Mouse (Mus musculus) heart, postnatal 14 days (tissue): ENCODE data around the gene Mrpl44. TPM values are rescaled to one million over a fixed set of nuclear protein-coding genes. Genes with fewer than 3 reads are reported as not detected.

ENCODE experiments used
- DNase-seq, 2 experiments: peaks; one replicate each; pipeline ENCODE4 v3.0.0; 2021 to 2022
- intact Hi-C: fragments of 180-260 bp; cut with DNase I; formaldehyde crosslinking; loops from one replicate; pipeline ENCODE4 v1.15.1; 2025
- total RNA-seq, 2 experiments: library from RNA; stranded (reverse); gene quantifications; 2 replicates each; pipeline ENCODE4 v1.2.3; 2021

The Mrpl44 gene
- total RNA-seq, 2 experiments from 2014 or later: 56.9 to 58.5 TPM

- intact Hi-C loops: loop anchor here (5.0 to 10.0 kb wide), 2 partner anchors 49 to 1107 kb away; partner anchors contain the start of genes Acsl3 and Utp14b
- DNase-seq: peak; percentile 88 to 89
Measured at GRCm38 (mm10) chr1:79761106-79761916, 14.5 kb upstream of the Mrpl44 start.

DNA sequence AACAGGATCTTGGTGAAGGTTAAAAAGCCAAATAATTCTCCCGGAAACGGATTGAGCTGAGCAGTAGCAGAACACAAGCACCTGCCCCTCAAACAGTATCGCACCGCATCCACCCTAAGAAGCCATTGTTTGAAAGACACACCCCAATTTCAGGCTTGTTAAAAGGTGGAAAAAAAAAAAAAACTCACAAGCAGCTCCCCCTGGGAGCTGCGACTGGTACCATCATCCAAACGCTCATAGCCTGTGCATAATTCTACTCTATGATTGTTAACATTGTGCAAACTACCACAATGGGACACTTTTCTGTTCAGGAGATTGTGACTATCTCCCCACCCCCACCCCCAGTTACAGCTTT lies 13.9 kb upstream of the Mrpl44 start:
- intact Hi-C loops: loop anchor here (5.0 to 10.0 kb wide), 2 partner anchors 50 to 1107 kb away; partner anchors contain the start of genes Acsl3 and Utp14b
- DNase-seq: no peak

- intact Hi-C loops: loop anchor here (5.0 to 10.0 kb wide), 2 partner anchors 50 to 1108 kb away; partner anchors contain the start of genes Acsl3 and Utp14b
- DNase-seq: no peak
Measured at GRCm38 (mm10) chr1:79762282-79763250, 13.3 kb upstream of the Mrpl44 start.

GRCm38 (mm10) chr1:79764031-79764430 lies 11.8 kb upstream of the Mrpl44 start:
- intact Hi-C loops: loop anchor here (5.0 to 10.0 kb wide), 2 partner anchors 52 to 1109 kb away; partner anchors contain the start of genes Acsl3 and Utp14b
- DNase-seq: no peak

DNA sequence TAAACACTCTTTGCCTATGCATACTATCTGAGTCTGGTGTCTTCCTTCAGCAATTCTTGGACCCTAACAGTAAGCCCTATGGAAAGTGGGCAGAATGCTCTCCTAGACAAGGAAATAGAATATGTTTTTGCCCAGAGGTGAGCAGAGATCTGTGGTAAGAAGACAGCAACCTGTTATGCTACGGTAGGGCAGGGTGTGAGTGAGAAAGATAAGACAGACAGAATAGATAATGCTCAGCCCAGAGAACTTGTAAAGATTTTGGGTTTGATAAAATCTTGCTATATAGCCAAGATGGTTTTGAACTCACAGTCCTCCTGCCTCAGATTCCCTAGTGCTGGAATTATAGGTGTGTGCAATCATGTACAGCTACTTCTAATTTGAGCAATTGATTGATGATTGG lies 11.3 kb upstream of the Mrpl44 start:
- intact Hi-C loops: loop anchor here (5.0 to 10.0 kb wide), 2 partner anchors 52 to 1110 kb away; partner anchors contain the start of genes Acsl3 and Utp14b

GRCm38 (mm10) chr1:79768231-79768630 lies 7.6 kb upstream of the Mrpl44 start:
- intact Hi-C loops: loop anchor here (10.0 kb wide), 1 partner anchor 1113 kb away; the partner anchor contains the start of genes Acsl3 and Utp14b

More for the DNA sequence above, 11.3 kb upstream of the Mrpl44 start:
- DNase-seq: no peak

DNA sequence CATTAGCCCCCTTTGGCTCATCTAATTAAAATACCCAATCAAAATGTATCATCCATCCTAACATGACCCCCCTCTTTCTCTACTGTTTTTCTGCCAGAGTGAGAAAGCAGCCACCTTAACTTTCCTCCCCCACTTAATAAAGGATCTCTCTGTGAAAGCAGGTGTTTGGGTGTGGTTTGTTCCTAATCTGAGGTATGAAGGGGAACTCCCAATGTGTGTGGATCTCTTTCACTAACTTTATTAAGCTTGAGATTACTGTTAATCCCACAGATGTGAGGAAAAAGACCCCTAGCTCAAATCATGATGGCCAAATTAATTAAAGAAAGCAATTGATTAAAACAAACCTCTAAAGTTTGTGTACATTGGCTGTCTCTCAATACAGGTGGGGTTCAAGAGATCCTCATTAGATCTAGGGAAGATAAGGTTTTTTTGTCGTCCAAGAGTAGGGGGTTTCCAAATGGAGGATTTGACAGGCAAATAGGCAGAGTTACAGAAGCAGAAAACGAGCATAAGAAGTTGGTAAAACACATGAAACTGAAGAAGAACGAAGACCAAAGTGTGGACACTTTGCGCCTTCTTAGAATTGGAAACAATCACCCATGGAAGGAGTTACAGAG lies 1.5 kb upstream of the Mrpl44 start:
- intact Hi-C loops: no loop called here
- DNase-seq: no peak

More at GRCm38 (mm10) chr1:79768231-79768630, 7.6 kb upstream of the Mrpl44 start:
- no peak for DNase-seq

GRCm38 (mm10) chr1:79778011-79778410 lies 2.2 kb downstream of the Mrpl44 start:
- no peak for DNase-seq
- intact Hi-C loops: no loop called here

DNA sequence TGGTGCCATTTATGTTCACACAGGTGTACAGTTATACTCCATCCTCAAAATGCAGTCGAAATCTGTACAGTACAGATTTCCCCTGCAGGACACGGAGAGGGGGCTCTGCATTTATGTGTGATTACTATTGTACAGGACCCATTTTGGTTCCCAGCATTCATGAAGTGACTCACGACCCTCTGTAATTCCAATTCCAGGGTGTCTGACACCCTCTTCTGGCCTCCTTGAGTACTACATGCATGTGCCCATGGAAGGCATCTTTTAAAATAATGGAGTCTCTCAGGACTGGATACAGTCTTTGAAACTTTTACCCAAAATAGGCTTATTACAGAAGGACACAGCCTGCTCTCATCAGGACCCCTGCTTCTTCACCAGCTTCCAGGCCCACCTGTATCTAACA lies 6.6 kb downstream of the Mrpl44 start:
- intact Hi-C loops: loop anchor here (10.0 kb wide), 1 partner anchor 622 kb away; no protein-coding TSS in a partner anchor
- DNase-seq: no peak

DNA sequence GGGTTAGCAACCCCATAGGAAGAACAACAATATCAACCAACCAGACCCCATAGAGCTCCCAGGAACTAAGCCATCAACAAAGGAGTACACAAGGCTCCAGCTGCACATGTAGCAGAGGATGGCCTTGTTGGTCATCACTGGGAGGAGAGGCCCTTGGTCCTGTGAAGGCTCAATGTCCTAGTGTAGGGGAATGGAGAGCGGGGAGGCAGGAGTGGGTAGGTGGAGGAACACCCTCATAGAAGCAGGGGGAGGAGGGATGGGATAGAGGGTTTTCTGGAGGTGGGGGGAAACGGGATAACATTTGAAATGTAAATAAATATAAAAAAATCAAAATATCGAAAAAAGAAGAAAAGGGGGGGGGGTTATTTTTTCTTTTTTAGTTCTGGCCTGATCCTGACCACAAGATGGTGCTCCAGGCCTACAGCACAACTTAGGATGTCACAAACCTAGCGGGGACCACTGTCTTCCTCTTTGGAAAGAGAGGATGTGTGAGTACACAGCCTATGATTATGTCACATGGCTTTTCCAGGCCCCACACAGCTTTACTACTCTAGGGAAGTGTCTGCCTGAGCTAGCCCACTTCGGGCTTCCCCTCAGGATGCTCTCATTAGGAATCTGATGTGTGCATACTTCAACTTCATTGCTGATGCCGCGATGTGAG lies 10.6 kb downstream of the Mrpl44 start:
- intact Hi-C loops: loop anchor here (2.0 to 10.0 kb wide), 4 partner anchors 320 to 726 kb away; no protein-coding TSS in a partner anchor
- peak; percentile 37 to 50 for DNase-seq

DNA sequence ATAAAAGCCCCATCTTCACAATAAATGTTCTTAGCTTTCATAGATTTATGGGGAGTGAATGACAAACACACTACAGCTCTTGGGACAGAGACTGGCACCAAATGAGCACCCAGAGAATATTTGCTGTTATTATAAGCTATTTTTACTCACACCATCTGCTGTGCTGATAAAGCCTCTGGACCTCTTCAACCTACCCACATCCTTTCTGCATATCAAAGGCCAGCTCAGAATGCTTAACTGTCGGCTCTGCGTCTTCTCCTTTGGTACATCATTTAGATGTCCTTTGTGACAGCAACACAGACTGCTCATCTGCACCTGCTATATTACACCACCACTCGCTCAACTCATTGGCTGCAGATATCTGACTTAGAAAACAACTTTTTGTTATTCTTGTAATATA lies 21.3 kb downstream of the Mrpl44 start:
- intact Hi-C loops: loop anchor here (10.0 kb wide), 1 partner anchor 198 kb away; no protein-coding TSS in a partner anchor
- no peak for DNase-seq

DNA sequence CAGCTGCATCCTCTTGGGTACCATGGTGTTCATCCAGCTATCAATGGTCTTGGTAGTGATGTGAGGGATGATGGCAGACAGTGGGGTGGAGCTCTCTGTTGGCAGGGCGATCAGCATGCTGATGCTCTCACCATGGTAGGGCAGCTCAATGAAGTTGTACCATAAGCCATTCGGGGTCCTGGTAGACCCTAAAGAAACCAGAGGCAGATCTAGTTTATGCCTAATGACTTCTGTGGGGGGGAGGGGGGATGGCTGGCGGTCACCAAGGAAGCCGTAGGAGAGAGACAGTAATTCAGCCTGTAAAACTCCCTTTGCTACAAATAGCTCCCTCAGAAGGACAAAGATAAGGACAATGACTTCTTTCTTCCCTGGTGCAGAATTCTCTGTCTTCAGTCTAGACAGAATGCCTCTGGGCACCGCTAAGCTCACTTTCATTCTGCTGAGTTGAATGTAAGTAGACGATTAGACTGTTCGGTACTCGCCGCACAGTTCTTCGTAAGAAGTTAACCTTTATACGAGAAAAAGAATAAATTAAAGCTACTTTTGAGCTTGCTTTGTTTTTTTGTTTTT lies 27.1 kb downstream of the Mrpl44 start:
- intact Hi-C loops: no loop called here
- DNase-seq: no peak

DNA sequence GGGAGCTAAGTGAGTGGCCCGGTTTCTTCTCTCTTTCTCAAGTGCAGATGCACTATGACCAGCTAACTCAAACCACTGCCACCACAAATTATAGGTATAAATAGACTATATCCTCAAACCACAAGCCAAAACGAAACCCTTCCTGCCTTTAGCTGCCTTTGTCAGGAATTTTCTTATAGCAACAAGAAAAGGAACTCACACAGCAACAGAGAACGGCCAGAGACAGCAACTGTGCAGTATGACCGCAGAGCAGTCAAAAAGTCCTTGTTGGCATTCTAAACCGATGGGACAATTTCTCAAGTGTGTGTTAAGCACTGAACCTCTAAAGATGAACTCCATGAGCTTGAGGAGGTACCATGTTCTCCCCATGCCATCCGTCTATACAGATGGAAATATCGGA lies 27.8 kb downstream of the Mrpl44 start:
- DNase-seq: no peak
- intact Hi-C loops: no loop called here

DNA sequence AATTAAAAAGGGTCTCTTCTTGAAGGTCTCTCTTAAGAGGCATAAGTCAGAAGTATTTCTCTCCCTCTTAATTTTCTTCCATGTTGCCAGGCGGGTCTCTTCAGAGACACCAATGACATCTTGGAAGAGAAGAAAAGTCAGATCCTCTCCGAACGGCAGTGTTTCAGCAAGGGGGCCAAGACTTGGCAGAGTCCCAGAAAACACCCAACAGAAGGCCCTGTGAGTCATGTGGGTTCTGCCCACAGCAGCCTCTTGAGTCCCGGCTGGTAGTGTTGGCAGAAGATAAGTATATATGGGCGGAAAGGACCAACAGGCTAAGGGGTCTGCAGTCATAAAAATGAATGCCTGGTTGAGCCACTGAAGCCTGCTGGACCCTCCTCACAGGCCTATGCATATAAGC lies 31.0 kb downstream of the Mrpl44 start:
- DNase-seq: no peak
- intact Hi-C loops: no loop called here

DNA sequence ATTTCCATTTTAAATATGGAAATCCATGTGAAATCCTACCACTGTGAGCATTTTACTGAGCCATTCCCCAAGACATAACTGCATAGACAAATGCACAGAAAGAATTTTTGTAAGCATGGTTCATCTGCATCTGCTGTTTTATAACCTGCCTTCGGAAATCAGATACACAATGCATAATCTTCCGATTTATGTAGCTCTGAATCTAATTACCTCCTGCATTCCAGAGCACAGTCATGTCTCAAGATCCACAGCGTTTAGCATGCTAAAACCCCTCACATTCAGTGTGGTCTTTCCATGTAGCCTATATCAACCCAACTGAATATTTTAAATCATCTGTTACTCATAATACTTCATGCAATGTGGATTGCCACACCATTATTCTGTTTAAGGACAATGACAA lies 33.6 kb downstream of the Mrpl44 start:
- intact Hi-C loops: no loop called here
- DNase-seq: no peak

DNA sequence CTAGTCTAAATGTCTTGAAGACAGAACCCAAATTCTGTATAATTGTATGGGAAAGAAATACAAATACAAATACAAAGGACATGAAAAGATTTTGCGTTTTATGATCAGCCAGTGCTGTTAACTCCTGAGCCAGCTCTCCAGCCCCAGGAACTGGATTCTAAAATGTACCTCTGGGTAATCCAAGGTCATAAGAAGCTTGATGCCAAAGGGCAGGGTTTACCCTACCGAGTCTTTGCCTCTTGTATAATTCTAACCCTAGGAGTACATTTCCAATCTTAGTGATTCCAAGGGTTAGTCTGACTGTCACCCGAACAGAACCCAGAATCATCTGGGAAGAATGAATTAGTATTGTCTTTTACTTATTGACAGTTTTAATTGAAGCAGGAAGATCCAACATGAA lies 39.6 kb downstream of the Mrpl44 start:
- DNase-seq: no peak
- intact Hi-C loops: no loop called here

- intact Hi-C loops: no loop called here
- DNase-seq: no peak
Measured at GRCm38 (mm10) chr1:79819296-79819879, 43.6 kb downstream of the Mrpl44 start.

DNA sequence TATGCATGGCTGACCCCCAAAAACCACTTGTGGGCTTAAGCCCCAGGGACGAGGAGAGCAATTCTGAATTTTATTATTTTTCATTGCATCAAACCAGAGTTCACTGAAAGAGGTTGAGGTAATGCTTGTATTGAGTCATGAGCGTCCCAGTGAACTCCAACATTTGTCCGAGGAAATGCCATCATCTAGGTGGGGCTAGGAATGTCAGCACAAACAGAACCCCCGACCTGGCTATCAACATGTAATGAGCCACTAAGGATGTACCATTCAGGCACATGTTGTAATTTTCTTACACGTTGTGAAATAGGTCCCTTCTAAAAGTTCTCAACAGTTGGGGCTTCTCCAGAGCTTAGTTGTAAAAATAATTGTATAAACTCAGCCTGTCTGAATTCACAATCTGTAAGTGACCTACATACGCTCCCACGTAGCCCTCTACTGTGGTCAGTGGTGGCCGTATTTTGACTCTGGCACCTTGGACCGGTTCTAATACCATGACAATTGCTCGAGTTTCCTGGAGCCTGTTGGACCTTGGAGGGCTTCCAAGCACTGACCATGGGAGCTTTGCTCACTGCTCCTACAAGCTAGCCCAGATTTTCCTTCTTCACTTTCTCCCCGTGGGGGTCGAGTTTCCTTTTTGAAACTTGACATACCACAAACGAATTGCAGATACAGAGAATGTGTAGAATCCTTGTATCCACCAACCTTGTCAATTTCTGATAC lies 47.1 kb downstream of the Mrpl44 start:
- intact Hi-C loops: loop anchor here (5.0 kb wide), 1 partner anchor 34 kb away; no protein-coding TSS in a partner anchor

More for the DNA sequence above, 47.1 kb downstream of the Mrpl44 start:
- DNase-seq: peak; percentile 65 to 78
